Mouse (Mus musculus) liver, embryonic 13.5 days (tissue): ENCODE data around the gene Ppp2r5d. TPM values are rescaled to one million over a fixed set of nuclear protein-coding genes. Genes with fewer than 3 reads are reported as not detected.

Experiments used
- ATAC-seq: fragments of 200-750 bp; cut with Nextera tagmentation; 2 replicates; pipeline ENCODE4 v1.8.0; 2017; ENCODE audit warnings: low read depth, mild to moderate bottlenecking, moderate number of reproducible peaks, moderate library complexity
- DNase-seq: peaks from one replicate; pipeline ENCODE4 v3.0.0; 2022
- H3K27ac ChIP-seq: fragments of 300-500 bp; sonication (generic); 2 replicates; pipeline ENCODE4 v1.5.1; 2015; ENCODE audit warnings: moderate library complexity, mild to moderate bottlenecking, inconsistent platforms
- H3K27me3 ChIP-seq: fragments of 300-500 bp; sonication (generic); 2 replicates; pipeline ENCODE4 v1.6.1; 2015; ENCODE audit warnings: mild to moderate bottlenecking, inconsistent platforms
- H3K36me3 ChIP-seq: fragments of 300-500 bp; sonication (generic); 2 replicates; pipeline ENCODE4 v1.6.1; 2015; ENCODE audit warnings: mild to moderate bottlenecking, inconsistent platforms
- H3K4me1 ChIP-seq: fragments of 300-500 bp; sonication (generic); replicated peaks from 2 replicates; pipeline ENCODE4 v1.6.1; 2015; ENCODE audit warnings: inconsistent platforms
- H3K4me2 ChIP-seq: fragments of 300-500 bp; sonication (generic); 2 replicates; pipeline ENCODE4 v1.6.1; 2015; ENCODE audit warnings: inconsistent platforms, mild to moderate bottlenecking, moderate library complexity
- H3K4me3 ChIP-seq: fragments of 300-500 bp; sonication (generic); replicated peaks from 2 replicates; pipeline ENCODE4 v1.5.1; 2015; ENCODE audit warnings: mild to moderate bottlenecking, inconsistent platforms
- H3K9ac ChIP-seq: fragments of 300-500 bp; sonication (generic); 2 replicates; pipeline ENCODE4 v1.6.1; 2015; ENCODE audit warnings: mild to moderate bottlenecking, inconsistent platforms
- H3K9me3 ChIP-seq: fragments of 300-500 bp; sonication (generic); replicated peaks from 2 replicates; pipeline ENCODE4 v1.6.1; 2016; ENCODE audit warnings: inconsistent platforms
- WGBS: fragments of 180-500 bp; shearing (Covaris S2); methylation state at CpG from one replicate; pipeline ENCODE4 v1.1.7; 2015; ENCODE audit not compliant: insufficient replicate concordance; 5-methylcytosine and 5-hydroxymethylcytosine counted together
- polyA plus RNA-seq: library from polyadenylated mRNA; unstranded; fragments of >200 nt; fragmentation: Nextera tagmentation; extraction: Ambion mirVana; gene quantifications from 2 replicates; pipeline ENCODE4 v1.2.1, GENCODE M21; 2015

Gene Ppp2r5d
- 31.2 and 36.0 TPM in 2 replicates for polyA plus RNA-seq

DNA sequence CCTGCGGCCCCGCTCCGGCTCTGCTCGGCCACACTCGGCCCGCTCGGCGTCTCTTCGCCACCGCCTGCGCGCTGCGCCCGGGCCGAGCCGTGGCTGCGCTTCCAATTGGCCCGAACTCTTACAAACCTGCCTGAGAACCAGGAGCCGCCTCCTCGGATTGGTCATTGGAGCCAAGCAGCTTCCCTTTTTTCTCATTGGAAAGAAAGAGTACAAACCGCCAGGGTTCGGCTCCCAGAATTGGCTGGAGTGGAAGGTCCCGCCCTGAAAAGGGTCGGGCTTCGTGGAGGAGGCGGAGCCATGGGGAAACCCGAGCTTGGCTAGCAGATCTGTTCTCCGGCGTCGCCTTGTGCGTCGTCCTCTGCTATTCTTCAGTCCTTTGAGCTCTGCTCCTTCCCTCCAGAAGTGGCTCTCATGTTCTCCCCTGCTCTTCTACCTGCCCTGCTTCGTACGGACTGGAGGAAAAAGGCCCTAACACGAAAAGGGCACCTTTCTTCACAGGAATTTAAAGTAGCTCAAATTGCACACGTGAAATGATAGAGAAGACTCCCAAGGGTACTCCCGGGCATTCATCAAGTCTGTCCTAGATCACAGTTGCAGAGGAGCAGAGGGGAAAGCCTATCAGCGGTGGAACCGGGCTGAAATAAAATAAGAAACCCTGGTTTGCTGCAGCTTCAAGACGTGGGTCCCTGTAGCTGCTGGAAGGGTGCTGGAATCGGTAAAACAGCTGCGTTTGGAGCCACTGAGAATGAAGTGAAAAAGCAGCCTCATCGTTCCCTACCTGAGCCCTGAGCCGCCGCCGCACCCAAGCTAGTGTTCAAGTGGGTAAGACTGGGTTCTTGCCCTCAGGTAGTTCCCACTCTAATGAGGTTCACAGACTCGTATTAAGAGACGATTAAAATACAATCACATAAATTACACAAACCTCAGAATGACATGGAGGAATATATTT lies at the start of gene Ppp2r5d:
Gene Ppp2r5d (minus strand): TSS at position 225 of the 949 bp plus-strand sequence.
- ATAC-seq = peak; percentile 94
- DNase-seq = peak; percentile 97
- Histone ChIP-seq H3K27me3 (no peaks in the 10 kb centered on the region), H3K4me2 (peak within 1 kb of the TSS; percentile 91), H3K9me3 (no peaks in the 10 kb centered on the region), H3K4me3 (peak within 1 kb of the TSS; percentile 91), H3K9ac (peak within 1 kb of the TSS; percentile 95), H3K27ac (peak within 1 kb of the TSS; percentile 85), H3K36me3 (peaks cover 10% of the 10 kb centered on the region; the same call in 1 of the 2 replicates), H3K4me1 (peaks cover 52% of the 10 kb centered on the region)
- WGBS = 1% methylated on average over 48 of the region's 48 CpGs

DNA sequence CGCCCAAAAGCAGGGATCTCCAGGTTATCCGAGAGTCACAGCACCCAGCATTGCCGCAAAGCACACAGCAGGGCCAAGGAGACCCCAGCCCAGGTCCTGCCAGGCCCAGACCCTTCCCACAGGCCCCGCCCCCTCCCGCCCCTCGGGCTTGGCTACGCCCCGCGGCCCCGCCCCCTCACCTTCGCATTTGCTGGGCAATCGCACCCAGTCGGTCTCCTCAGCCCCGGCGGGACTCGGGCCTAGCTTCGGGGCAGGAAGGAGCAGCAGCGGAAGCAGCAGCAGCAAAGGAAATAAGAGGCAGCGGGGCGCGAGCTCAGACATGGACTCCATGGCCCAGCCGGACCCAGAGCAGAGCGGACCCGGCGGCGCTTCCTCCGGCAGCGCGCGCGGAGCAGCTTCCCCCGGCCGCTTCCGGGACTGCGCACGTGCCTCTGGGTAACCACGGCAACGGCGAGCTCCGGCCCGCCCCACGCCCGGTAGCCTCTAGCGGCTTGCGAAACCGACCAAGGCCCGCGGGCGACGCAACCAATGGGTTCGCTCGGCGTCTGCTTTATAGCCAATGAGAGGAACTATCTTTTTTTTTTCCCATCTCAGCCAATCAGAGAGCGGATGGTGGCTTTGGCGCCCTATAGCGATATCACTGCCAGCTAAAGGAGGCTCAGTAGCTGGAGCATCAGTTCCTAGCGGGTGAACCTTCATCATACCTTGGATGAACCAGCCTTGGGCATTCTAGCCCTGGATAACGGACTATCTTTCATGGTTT lies 47.1 kb upstream of the Ppp2r5d start, which contains the start of gene Cnpy3:
Gene Cnpy3 (minus strand): TSS at position 421 of the 763 bp plus-strand sequence.
- peak; percentile 99 for ATAC-seq
- peak; percentile 96 for DNase-seq
- Histone ChIP-seq H3K4me2 (peak within 1 kb of the TSS; percentile 85), H3K36me3 (peaks cover 5% of the 10 kb centered on the region), H3K4me1 (peaks cover 42% of the 10 kb centered on the region), H3K9ac (peak within 1 kb of the TSS; percentile 78), H3K27ac (peak within 1 kb of the TSS; percentile 87), H3K4me3 (peak within 1 kb of the TSS; percentile 81), H3K9me3 (no peaks in the 10 kb centered on the region), H3K27me3 (peaks cover 9% of the 10 kb centered on the region; the same call in 1 of the 2 replicates)
- WGBS = under 1% methylated on average over 58 of the region's 58 CpGs

DNA sequence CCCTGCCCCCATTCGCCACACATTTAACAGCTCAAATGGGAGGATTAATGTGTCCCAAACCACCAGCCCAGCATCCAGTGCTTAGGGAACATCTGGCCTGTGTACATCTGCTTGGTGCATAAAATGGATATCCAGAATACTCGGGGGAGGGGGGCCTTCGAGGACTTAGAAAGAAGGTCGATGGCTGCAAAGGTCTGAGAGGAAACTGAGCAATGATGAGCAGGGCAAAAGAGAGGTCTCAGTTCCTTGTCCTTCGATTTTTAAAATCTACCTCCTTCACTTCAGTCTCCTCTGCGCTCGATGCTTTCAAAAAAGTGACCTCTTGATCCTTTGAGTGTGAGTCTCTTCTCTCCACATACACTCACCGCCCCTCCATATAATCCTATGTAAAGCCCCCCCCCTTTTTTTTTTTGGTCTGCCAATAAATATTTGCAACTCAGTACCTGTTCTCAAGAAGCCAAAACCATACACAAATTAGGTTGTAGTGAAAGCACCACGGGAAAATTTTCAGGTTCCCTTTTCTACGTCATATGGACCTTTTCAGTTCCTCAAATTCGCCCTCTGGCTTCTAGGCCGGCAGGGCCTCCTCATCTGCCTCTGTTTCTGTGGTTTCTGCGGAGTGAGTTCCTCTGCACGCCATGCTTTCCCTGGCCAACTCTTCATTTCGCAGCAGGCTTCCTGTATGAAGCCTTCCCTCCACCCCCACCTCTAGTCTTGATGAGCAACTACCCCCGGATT lies 46.3 kb upstream of the Ppp2r5d start:
- Histone ChIP-seq H3K27me3 (0 out of 2 replicates have a peak, but pooled peaks cover 3% of the 10 kb centered on the region), H3K4me1 (peaks cover 42% of the 10 kb centered on the region), H3K4me3 (peak overlapping the region; percentile 81), H3K9me3 (no peaks in the 10 kb centered on the region), H3K36me3 (peaks cover 12% of the 10 kb centered on the region), H3K27ac (peak overlapping the region; percentile 87), H3K4me2 (peak overlapping the region; percentile 85), H3K9ac (peak overlapping the region; percentile 78)
- ATAC-seq = no peak; the same call in 1 of the 2 replicates
- DNase-seq = no peak
- WGBS = 17% methylated on average over 16 of the region's 16 CpGs

DNA sequence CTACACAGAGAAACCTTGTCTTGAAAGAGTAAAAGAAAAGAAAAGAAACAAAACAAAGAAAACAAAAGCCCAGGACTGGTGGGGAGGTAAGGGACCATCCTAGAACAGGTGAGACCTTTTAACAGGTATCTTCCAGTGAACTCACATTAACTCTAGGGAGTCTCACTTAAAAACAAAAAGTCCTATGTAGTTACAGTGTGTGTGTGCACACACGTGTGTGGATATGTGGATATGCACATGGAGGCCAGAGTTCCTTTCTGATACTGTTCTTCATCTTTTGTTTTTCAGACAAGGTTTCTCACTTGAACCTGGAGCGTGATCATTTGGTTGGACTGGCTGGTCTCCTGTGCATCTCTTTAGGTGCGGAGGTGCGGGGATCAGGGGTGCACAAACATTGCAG lies 45.7 kb upstream of the Ppp2r5d start:
- H3K27ac ChIP-seq = peak overlapping the region; percentile 87; the same call in 1 of the 2 replicates
- ATAC-seq (no peak), DNase-seq (no peak)
- 74% methylated on average over 4 of the region's 4 CpGs for WGBS
- no peaks in the 10 kb centered on the region for H3K9me3 ChIP-seq
- no peaks in the 10 kb centered on the region for H3K27me3 ChIP-seq
- H3K4me3 ChIP-seq = peak overlapping the region; percentile 81
- H3K36me3 ChIP-seq = peaks cover 18% of the 10 kb centered on the region
- H3K4me2 ChIP-seq = peak overlapping the region; percentile 85
- peaks cover 42% of the 10 kb centered on the region for H3K4me1 ChIP-seq
- H3K9ac ChIP-seq = peak overlapping the region; percentile 78

DNA sequence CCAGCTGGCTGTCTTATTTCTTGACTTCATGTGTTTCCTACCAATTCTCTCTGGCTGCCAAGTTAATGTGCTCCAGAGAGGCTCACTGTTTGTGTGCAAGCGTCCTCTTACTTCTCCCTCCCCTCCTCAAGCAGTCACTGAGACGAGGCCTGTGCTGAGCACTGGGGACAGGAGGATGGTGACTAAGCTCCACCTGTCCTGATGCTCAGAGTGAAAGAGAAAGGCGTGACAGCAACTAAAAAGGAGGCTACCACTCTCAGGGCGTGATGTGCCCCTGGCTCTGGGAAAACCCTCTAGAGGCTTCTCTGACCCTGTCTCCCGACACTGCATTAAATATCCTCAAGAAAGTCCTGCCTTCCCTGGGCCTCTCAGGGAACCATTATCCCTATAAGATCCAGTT lies 44.4 kb upstream of the Ppp2r5d start:
- 75% methylated on average over 5 of the region's 5 CpGs for WGBS
- ATAC-seq = no peak

DNA sequence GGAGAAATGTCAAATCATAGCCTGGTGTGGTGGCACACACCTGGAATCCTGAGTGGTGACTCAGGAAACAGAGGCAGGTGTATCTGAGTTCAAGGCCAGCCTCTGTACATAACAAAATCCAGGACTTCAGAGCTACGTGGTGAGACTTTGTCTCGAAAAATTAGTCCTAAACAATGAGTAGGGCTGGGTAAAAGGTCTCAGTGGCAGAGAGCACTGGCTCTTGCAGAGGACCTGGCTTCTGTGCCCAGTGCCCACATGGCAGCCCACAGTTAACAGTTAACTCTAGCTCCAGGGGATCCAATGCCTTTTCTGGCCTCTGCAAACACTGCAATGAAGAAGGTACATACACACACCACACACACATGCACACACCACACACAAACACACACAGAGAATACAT lies 42.9 kb upstream of the Ppp2r5d start:
- ATAC-seq = no peak
- Histone ChIP-seq H3K9ac (no peak overlapping the region), H3K27me3 (no peaks in the 10 kb centered on the region), H3K4me2 (no peak overlapping the region), H3K9me3 (no peaks in the 10 kb centered on the region), H3K36me3 (peaks cover 42% of the 10 kb centered on the region), H3K4me1 (peaks cover 44% of the 10 kb centered on the region), H3K4me3 (no peak overlapping the region), H3K27ac (no peak overlapping the region)
- no peak for DNase-seq
- 80% methylated on average over 2 of the region's 2 CpGs for WGBS

More for the DNA sequence above, 44.4 kb upstream of the Ppp2r5d start:
- no peak overlapping the region for H3K9ac ChIP-seq
- peaks cover 27% of the 10 kb centered on the region for H3K36me3 ChIP-seq
- no peaks in the 10 kb centered on the region for H3K27me3 ChIP-seq
- H3K27ac ChIP-seq = no peak overlapping the region
- no peak overlapping the region for H3K4me3 ChIP-seq
- H3K4me2 ChIP-seq = no peak overlapping the region
- peaks cover 45% of the 10 kb centered on the region for H3K4me1 ChIP-seq
- H3K9me3 ChIP-seq = no peaks in the 10 kb centered on the region
- DNase-seq = no peak

DNA sequence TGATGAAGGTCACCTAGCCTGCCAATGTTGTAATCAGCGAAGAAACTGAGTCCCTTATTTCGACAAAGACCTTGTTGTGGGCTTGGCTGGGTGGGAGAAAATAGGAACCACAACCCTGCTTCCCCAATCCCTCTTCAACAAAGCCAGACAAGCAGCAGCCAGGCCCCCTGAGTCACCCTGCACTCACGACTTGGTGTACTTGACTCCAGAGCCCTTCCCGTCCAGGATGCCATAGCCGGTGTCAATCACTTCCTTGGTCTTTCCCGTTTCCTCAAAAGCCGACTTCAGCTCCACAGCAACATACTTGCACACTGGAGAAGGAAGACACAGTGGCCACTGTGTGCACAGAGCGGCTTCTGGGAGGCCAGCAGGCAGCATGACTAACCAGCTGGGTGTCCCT lies 42.3 kb upstream of the Ppp2r5d start:
- peaks cover 45% of the 10 kb centered on the region for H3K36me3 ChIP-seq
- no peak overlapping the region for H3K27ac ChIP-seq
- H3K4me2 ChIP-seq = no peak overlapping the region
- H3K27me3 ChIP-seq = no peaks in the 10 kb centered on the region
- H3K4me3 ChIP-seq = no peak overlapping the region
- peaks cover 38% of the 10 kb centered on the region for H3K4me1 ChIP-seq
- H3K9me3 ChIP-seq = no peaks in the 10 kb centered on the region
- 71% methylated on average over 8 of the region's 8 CpGs for WGBS
- ATAC-seq (no peak), DNase-seq (no peak)
- no peak overlapping the region; the same call in 1 of the 2 replicates for H3K9ac ChIP-seq

DNA sequence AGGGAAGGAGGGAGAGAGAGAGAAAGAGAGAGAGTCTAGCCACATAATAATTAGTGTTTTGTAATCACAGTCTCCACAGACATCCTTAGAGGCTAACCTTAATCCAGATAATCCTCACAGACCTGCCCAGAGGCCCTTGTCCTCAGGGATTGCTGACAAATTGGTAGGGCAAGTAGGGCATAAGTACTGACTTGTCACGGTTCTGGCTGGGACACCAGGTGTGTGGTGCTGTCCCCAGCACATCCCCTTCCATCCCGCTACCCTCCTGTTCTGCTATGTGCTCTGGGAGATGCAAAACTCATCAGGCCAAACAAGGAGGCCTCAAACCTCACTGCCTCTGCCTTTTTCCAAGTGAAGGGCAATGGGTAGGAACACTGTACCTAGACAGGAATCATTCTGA lies 40.6 kb upstream of the Ppp2r5d start:
- Histone ChIP-seq H3K27me3 (no peaks in the 10 kb centered on the region), H3K9me3 (no peaks in the 10 kb centered on the region), H3K4me3 (no peak overlapping the region), H3K36me3 (peaks cover 52% of the 10 kb centered on the region), H3K27ac (no peak overlapping the region), H3K9ac (no peak overlapping the region), H3K4me2 (no peak overlapping the region), H3K4me1 (peaks cover 35% of the 10 kb centered on the region)
- no peak for ATAC-seq
- DNase-seq = no peak
- 85% methylated on average over 2 of the region's 2 CpGs for WGBS

DNA sequence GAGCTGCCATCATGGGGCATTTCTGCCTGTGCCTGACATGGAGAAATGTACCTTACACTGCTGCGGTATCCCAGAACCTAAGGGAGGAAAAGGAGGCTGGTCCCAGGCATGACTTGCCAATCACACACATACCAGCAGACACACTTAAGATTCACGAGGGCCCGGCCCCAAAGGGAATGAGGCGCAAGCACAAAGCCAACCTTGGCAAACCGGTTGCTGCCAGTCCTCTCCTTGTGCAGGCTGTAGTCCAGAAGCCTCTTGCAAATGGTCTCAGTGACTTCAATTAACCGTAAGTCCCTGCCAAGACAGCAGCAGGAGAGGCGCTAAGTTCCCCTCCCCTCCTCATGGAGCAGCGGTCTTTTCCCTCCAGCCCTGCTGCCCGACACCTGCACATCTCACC lies 38.1 kb upstream of the Ppp2r5d start:
- Histone ChIP-seq H3K9me3 (no peaks in the 10 kb centered on the region), H3K27me3 (no peaks in the 10 kb centered on the region), H3K9ac (no peak overlapping the region), H3K4me3 (no peak overlapping the region), H3K4me2 (no peak overlapping the region), H3K27ac (no peak overlapping the region), H3K36me3 (peaks cover 61% of the 10 kb centered on the region), H3K4me1 (peaks cover 21% of the 10 kb centered on the region)
- DNase-seq (no peak), ATAC-seq (no peak)
- WGBS = 85% methylated on average over 9 of the region's 9 CpGs

DNA sequence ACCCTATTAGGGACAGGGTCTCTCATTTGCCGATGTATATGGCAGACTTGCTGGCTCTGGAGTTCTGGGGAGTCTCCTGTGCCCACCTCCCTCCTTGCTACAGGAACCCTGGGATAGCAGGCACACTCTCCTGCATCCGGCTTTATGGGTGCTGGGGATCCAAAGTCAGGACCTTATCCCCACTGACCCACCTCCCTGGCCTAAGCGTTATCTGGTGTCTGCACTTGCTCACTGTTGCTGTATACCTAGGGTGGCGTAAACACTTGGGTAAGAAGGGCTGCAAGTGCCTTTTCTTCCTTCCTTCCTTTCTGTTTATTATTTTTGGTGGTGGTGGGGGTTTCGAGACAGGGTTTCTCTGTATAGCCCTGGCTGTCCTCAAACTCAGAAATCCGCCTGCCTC lies 36.4 kb upstream of the Ppp2r5d start:
- ATAC-seq (peak; percentile 80), DNase-seq (no peak)
- no peaks in the 10 kb centered on the region for H3K27me3 ChIP-seq
- peaks cover 58% of the 10 kb centered on the region for H3K36me3 ChIP-seq
- peak overlapping the region; percentile 23 for H3K4me2 ChIP-seq
- no peak overlapping the region for H3K4me3 ChIP-seq
- H3K9me3 ChIP-seq = no peaks in the 10 kb centered on the region
- no peak overlapping the region; the same call in 1 of the 2 replicates for H3K9ac ChIP-seq
- peaks cover 14% of the 10 kb centered on the region for H3K4me1 ChIP-seq
- WGBS = 67% methylated on average over 6 of the region's 6 CpGs
- peak overlapping the region; percentile 58 for H3K27ac ChIP-seq
